Mouse (Mus musculus) spleen, embryonic (tissue): Measurements from ENCODE around the gene Ston2.

Experiments
- CTCF ChIA-PET: fragments of 350-600 bp; sonication (Branson Sonifier 250); formaldehyde crosslinking; loops from one replicate; lab custom pipeline; 2022; lab: Charles Lee

Ston2 gene

DNA sequence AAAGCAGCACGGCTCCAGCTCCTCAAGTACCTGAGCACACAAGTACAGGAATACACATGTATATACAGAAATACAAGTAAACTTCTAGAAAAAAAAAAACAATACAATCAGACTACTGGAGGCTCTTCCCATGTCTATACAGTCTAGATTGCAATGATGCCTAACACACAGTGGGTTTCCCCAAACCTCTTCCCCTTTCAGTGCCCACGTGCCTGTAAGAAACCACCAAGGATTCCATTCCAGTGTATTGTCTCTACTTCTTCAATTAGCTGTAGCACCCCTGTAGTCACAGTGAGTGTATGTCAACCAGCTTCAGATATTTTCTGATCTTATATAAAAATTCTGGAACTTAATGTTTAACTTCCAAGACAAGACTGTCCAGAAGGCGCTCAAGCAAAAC is 196.1 kb downstream of the Ston2 start:
- CTCF ChIA-PET = no interaction called here

DNA sequence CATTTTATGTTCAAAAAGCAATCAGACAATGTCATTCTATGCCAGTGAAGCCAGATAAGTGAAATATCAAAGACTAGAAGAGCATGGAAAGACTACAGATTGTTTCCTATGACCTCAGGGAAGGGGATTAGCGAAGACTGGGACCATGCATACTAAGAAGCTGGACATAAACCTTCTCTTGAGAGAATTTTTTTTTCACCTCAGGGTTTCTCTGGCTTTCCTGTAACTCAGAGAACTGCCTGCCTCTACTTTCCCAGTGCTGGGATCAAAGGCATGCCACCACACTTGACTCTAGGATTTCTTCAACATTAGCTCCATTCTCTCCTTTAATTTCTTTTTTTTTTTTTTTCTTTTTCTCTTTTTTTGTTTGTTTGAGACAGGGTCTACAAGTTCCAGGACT is 197.0 kb downstream of the Ston2 start:
- CTCF ChIA-PET = no interaction called here

DNA sequence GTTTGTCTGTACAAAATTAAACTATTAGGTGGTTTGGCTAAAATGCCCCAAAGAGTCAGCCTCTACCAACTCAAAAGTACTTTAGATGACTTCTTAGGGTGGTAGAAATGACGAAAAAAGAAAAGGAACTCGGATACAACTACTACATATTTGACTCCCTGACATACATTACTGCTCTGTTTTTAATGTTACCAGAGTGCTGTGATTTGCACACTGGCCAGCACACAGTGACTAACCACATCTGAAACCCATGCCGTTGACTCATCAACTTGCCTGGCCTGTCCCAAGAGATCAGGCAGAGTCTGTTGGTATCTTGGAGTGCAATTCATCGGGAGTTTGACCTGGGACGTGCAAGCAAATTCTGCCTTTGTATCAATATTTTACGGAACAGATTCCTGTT is 197.5 kb downstream of the Ston2 start:
- CTCF ChIA-PET = interaction anchor here (0.7 kb wide), 1 partner anchor 206 kb away, joined by 3 read pairs; no protein-coding TSS in a partner anchor

DNA sequence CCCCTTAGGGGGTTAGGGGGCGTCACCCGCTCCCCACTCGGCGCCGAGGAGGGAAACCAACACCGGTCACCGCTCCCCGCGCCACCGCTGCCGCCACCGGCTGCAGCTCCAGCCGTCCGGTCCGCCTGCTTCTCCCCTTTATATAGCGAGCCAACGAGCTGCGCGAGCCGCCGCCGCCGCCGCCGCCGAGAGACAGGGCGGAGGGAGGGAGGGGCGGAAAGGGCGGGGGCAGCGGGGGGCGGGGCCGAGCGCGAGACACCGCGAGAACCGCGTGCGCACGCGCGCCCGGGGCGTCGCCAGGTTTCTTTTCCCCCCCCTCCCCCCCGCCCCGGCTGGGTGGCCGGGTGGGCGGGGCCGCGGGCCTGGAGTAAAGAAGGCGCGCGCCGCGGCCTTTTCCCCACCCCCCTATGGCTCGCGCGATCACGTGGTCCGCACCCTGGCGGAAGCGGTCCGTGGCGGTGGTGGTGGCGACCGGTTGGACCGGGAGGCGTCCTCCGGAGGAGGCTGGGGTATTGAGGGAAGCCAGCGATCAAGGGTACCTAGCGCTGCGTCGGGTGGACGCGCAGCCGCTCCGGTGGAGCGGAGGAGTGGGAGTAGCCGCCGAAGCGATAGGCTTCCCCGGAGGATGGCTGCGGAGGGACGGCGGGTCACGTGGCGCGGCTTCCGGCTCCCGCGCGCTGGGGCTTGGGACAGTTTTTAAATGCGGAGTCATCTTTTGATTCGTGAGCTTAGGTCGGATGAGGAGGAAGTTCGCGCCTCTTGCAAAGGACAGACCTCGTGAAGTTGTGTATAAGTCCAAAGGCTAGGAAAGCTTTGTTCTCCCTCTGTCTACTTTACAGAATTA is 198.1 kb downstream of the Ston2 start, which contains the start of gene Gtf2a1:
Gene Gtf2a1 (minus strand): TSS at position 641 of the 844 bp plus-strand sequence.
- CTCF ChIA-PET = interaction anchor here (0.7 kb wide), 2 partner anchors 205 to 274 kb away, joined by 3 to 6 read pairs; no protein-coding TSS in a partner anchor

DNA sequence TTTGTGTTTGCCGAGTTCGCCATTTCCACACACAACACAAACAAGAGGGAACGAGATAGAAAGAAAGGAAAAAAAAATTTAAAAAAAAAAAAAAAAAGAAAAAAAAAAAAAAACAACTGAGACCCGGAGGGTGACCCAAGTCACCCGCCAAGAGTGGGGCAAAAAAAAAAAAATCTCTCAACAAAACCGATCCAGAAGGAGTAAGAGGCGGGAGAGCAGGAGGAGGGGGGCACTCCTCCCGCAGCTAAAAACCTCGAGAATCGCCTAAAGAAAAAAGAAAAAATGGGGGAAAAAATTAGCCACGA is 198.7 kb downstream of the Ston2 start:
- CTCF ChIA-PET = interaction anchor here (0.7 kb wide), 1 partner anchor 273 kb away, joined by 6 read pairs; no protein-coding TSS in a partner anchor

DNA sequence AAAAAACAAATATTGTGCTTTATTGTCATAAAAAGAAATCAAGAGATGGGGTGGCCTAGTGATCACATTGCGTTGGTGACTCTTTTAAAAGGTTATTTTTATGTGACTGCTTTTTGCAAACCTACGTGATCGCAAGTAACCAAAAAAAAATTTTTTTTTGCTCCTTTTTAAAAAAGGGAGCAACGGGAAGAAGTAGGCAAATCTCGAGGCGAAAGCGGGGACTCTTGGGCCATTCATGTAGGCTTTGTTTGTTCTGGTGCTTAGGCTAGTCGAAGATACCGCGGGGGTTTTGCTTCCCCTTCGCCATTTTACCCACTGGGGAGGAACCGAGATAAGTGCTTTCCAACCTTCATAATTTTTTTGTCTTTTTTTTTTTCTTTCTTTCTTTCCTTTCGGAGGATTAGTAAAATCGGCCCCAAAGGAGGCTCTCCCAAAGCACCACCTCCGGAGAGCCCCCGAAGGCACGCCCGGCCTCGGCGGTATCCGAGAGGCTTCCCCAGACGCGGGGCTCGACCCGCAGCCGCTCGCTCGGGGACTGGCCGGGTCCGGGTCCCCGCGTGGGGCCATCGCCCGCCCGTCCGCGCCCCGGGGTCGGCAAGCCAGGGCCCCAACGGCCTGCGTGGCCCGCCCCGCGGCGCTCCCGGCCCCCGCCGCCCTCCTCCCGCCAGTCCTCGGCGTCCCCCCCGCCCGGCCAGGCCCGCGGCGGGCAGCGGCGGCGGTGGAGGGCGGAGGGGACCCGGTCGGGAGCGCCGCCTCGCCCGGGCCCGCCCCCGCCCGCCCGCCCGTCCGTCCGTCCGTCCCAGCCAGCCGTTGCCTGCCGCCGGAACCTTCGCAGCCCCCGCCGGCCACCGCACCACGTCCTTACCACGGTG is 199.3 kb downstream of the Ston2 start:
- CTCF ChIA-PET = no interaction called here

DNA sequence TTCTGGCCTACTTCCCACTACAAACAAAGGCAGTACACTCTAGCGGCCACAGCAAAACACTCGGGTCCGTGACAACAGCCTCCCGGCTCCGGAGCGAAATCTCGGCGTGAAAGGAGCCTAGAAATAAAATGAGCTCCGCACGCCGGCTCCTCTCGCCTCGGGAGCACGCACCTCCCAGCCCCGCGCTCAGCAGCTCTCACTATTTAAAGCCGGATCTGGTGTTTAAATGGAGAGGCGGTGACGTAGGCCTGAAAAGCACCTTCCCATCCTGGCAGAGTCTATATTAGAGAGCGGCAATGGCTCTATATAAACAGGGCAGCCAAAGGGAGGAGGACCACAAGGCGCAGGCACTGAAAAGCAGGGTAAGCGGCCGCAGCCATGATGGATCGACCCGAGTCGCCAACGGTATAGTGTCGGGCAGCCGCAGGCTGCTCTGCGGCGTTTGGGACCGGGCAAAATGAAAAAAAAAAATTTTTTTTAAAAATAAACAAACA is 200.0 kb downstream of the Ston2 start:
- CTCF ChIA-PET = interaction anchor here (0.8 kb wide), 1 partner anchor 8 kb away, joined by 3 read pairs; no protein-coding TSS in a partner anchor

DNA sequence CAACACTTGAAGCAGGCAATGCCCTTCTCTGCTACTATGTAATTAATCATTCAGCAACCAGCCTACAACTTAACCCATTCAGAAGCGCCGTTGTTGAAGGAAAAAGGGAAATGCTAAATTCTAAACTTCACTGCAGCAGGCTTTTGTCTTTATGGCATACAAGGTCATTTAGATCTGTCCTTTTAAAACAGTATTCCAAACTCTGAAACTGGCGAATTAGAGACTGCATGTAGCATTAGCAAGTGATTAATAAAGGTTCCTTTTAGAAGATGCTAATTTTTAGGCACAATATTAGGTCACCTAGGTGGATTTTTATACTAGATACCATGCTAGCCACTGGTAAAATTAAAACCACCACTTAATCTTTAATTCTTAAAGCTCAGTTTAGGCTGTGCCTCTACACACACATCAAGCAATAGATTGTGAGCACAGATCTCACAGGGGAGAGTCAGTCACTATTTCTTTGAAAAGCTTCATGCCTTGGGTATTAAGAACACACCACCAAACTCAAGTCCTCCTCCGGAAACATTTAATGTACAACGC is 200.6 kb downstream of the Ston2 start:
- CTCF ChIA-PET = interaction anchor here (0.8 kb wide), 1 partner anchor 8 kb away, joined by 3 read pairs; no protein-coding TSS in a partner anchor

DNA sequence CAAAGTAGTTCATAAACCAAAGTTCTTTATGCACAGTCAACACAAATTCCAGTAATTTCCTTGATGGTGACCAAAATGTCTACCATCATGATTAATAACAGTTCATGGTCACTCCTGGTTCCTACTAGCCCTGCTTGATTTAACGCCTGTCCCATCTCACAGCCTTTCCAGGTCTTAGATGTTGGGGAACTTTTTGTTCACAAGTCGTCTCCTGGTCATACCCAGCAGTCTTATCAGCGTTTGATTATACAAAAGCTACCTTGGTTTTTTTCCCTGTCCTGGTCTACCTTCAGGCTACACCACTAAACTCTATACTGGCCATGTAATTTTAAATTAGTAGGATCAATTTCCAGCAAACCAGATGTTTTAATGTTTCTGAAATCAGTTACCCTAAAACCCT is 201.1 kb downstream of the Ston2 start:
- CTCF ChIA-PET = no interaction called here

DNA sequence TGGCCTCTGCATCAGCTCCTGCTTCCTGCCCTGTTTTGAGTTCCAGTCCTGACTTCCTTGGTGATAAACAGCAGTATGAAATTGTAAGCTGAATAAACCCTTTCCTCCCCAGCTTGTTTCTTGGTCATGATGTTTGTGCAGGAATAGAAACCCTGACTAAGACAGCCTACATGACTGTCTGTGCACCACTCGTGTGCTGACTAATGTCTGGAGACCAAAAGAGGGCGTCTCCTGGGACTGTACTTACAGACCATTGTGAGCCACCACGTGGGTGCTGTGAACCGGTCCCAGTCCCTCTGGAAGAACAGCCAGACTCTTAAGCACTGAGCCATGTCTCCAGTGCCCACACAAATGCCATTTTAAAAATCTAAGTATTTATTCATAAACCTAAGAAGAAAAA is 202.4 kb downstream of the Ston2 start:
- CTCF ChIA-PET = interaction anchor here (0.7 kb wide), 1 partner anchor 194 kb away, joined by 3 read pairs; no protein-coding TSS in a partner anchor

DNA sequence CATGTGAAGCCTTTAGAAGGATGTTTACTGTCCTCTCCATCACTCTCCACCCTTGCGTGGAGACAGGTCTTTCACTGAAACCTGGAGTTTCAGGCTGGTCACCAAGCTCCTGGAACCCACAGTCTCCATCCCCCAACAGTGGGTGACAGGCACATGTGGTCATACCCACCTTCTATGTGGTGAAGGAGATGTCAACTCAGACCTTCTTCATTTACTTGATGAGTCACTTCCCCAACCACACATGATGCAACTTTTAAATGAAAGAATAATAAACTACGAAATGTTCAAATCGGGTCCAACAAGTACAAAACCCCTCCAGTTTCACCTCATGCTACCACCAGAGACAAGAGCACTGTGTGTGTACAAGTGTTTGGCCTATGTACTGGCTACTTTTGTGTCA is 203.0 kb downstream of the Ston2 start:
- CTCF ChIA-PET = no interaction called here

DNA sequence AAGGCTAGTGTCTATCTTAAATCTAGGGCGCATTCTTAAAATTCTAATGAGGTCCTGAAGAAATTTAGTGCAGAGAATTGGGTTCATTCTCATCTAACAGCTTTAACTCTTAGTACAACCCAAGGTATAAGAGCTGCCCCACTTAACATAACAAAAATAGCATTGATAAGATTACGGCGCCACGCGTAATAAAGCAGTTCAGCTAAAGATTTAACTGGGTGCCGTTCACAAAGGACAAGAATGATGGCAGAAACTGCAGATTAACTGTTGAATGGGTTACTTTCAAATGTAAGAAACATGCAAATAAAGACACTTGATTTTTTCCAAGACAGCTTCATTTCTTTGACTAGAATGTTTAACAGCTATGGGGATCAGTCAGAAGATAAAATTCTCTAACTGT is 204.8 kb downstream of the Ston2 start:
- CTCF ChIA-PET = no interaction called here
